Mouse (Mus musculus) retina, adult 2 months (tissue): Measurements from ENCODE around the gene Uncx.

Experiments used
- DNase-seq: peaks from one replicate; pipeline ENCODE4 v3.0.0-alpha.2; 2012; ENCODE audit warnings: low read depth, low spot score

Uncx gene

DNA sequence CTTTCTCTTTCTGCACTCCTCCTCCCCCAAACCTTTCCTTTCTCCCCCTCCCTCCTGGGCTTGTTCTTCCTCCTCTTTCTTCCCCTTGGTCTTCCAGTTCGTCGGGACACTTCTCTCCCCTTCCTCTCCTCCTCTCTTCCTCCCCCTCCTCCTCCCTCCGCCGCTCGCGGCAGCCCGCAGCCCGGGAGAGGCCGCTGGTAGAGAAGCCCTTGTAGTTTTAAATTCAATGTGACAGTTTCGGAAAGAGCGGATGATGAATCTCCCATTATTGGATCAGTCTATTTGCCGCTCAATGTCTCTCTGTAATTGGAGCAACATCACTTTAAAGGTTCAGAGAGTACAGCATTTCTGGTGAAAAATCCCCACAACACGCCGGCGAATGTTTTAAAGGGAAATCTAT is at the start of gene Uncx:
Gene Uncx, plus strand, starts transcription at position 281 of the 400 bp plus-strand sequence.
- no peak for DNase-seq

DNA sequence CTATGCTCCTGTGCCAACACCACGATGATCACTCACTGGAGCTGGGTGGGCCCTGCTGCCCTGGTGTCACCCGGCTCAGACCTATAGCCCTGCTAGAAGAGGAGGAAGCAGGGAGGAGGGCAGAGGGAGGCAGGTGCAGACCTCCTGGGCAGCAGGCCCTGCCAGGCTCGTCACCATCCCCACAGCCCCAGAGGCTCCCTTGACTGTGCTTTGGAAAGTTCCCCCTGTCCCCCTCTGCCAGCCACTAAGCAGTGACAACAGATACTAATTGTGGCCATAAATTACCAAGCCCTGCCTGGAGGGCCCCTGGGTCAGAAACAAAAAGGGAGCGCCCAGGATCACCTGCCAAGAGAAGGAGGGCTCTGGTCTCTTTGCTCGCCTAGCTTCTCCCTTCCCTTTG is 49.6 kb upstream of the Uncx start:
- no peak for DNase-seq

DNA sequence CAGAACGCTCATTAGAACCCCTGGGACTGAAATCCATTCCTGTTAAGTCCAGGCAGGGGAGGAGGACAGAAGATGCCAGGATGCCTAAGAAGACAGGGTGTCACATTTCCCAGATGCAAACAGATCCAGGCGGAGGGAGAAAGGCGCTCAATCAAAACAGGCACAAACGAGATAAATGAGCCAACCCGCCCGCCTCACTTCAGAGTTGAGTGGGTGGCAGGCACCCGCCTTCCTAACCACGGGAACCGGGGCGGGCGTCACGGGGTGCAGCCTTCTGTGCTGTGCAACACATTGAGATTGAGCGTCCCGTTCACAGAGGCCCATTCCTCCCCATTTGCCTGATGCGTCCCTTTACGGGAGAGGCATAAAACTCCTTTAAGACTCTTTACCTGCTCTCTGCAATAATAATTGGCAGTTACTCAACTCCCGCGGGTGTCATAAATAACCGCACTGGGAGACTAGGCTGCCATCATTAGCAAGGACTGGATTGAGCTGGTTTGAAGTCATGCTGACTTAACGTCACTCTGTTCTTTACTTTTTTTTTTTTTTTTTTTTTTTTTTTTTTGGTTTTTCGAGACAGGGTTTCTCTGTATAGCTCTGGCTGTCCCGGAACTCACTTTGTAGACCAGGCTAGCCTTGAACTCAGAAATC is 48.1 kb upstream of the Uncx start:
- no peak for DNase-seq

DNA sequence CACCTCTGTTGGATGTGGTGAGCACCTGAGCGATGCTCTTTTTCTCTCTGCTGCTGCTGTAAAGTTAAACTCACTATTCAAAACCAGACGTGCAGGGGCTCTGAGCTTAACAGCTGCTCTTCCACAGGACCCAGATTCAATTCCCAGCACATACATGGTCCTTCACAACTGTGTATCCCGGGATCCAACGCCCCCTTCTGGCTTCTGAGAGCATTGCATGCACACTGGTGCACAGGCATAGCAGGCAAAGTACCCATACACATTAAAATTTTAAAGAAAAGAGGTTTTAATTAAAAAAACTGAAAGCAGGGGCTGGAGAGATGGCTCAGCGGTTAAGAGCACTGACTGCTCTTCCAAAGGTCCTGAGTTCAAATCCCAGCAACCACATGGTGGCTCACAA is 46.4 kb upstream of the Uncx start:
- DNase-seq = no peak

DNA sequence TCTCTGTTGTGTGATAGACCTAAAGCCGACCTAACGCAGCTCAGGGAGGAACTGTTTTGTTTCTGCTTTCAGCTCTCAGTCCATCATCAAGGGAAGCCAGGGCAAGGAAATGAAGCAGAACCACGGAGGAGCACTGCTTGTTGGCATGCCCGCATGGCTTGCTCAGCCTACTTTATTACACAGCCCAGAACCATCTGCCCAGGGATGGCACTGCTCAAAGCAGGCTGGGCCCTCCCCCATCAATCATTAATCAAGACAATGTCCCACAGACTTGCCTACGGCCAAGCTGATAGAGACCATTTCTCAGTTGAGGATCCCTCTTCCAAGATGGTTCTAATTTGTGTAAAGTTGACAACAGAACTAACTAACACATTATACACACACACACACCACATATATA is 44.5 kb upstream of the Uncx start:
- DNase-seq = no peak

DNA sequence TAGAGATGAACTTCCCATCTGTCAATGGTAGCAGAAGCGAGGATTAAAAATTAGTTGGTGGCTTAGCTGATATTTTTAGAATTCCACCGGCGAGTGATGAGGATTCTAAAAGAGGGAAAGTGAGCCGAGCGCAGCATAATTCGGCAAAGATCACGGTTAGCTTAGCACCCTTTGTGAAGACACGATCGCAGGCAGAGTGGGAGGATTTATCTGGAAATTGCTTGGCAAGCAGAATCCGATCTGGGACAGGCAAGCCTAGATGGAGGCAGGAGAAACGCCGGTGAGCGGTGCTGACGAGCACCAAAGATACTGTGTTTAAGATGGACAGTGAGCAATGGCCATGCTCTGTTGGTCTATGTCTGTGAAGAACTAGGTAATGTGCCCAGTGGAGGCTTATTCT is 41.0 kb upstream of the Uncx start:
- peak; percentile 20 for DNase-seq

DNA sequence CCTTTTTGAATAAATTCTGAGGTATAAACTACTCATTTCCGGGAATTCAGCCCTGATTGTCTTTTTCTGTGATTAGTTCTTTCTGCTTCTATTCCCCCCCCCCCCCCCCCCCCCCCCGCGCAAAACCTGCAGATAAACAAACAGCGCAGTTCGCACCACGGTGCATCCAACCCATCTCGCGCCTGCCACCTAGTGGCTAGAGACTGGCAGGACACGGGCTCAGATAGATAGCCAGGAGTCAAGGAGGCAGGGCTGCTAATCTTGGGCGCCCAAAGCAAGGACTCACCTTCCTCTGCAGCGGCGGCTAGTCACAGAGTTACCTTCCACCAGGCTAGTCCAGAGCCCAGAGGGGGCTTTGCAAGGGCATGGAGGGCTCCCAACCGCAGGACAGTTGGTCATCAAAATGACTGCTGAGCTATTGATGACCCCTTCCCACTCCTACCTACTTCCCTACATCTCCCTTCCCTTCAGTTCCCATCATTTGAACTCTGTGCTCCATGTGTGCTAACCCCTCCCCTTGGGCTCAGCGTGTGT is 38.2 kb upstream of the Uncx start:
- DNase-seq = peak; percentile 67

DNA sequence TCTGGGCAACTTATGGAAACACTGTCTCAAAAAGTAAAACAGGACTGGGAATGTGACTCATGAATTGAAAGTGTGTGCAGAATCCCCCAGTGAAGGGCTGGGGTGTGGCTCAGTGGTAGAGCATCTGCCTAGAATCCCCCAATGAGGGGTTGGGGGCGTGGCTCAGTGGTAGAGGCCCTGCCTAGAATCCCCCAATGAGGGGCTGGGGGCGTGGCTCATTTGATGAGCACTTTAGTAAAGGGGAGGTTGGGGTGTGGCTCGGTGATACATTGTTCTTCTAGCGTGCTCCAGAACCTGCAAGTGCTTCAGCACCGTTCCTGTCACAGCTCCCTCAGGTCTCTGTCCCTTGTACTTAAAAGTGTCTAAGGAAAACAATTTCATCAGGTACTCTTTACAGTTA is 37.1 kb upstream of the Uncx start:
- DNase-seq = no peak

DNA sequence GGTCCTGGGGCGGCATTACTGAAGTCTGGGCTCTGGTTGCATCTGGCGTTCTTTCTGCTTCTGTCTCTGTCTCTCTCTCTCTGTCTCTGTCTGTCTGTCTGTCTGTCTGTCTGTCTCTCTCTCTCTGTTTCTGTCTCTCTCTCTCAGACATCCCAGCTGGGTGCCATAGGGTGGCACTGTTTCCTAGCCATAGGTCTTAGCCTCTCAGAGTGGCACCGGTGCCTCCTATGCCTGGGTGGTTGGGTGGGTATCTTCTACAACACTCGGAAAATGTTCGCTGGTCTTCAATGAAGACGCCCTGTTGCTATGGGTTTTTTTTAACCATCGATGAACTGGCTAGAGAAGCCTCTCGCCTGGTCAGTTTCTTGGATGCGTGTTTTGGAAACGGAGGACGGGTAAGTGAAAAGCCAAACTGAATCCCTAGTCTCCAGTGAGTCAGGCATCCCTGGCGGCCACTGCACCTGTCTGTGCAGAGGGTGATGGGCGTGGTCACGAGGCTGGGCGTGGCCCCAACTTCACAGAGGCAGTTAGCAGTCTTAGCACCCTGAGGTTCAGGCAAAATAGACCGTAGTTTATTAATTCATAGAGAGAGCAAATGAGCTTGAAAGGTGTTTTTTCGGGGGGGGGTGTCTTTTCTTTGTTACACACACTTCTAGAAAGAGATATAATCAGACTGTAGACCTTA is 32.5 kb upstream of the Uncx start:
- DNase-seq = no peak

DNA sequence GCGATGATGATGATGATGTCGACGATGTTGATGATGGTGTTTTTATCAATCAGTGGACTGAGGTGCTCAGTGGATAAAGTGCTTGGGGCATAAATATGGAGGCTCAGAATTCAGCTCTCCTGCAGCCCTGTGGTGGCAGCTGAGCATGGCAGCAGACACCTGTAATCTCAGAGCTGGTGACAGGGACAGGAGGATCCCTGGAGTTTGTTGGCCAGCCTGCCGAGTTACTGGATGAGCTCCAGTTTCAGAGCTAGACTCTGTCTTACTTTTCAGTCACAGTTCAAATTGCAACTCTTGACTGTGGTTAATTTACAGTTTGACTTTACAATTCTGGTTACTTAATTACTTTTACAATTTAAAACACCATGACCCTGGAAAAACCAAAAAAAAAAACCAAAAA is 31.1 kb upstream of the Uncx start:
- DNase-seq = no peak

DNA sequence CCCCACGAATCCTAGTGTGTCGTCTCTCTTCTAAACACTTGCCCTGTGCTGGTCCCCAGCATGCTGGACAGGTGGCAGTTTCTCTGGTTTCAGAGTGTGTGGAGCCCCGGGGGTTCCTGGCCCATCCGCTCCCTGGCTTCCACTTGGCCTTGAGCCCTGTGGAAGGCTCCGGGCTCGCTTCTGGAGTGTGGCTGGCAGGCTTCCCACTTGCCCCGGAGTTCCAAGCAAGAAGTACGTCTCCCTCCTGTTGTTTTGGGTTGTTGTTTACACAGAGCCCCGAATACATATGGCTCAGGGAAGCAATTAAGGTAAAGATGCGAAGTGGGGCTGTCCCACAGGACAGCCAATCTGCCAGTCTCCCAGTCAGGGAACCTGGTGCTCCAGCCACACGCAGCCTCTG is 27.0 kb upstream of the Uncx start:
- no peak for DNase-seq

DNA sequence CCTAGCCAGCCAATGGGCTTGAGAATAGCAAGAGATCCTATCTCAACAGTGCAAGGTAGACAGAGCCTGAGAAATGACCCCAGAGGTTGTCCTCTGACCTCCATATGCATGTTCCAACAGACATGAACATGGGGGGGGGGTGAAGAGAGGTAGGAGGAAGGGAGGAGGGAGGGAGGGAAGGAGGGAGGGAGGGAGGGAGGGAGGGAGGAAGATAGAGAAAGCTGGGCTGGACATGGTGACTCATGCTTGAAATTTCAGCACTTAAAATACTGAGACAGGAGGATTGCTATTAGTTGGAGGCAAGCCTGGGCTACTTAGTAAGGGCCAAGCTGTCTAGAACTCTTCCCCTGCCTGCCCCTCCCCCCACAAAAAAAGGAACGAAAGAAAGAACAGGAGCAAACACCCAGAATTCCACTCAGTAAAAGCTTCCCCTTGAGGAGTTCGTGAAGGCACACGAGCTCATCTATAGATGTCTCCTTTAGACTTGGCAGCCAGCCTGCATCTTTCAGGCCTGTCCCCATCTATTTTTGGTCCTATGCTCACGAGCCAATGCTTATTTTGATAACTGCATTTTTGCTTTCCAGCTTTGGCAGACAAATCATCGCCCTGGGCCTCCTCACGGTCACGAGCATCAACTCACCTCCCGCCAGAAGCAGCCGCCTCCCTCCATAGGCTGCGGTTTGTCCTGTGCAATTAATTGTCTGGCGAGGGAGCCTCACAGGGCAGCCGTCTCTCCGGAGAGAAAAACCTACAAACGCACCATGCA is 23.0 kb upstream of the Uncx start:
- DNase-seq = no peak

DNA sequence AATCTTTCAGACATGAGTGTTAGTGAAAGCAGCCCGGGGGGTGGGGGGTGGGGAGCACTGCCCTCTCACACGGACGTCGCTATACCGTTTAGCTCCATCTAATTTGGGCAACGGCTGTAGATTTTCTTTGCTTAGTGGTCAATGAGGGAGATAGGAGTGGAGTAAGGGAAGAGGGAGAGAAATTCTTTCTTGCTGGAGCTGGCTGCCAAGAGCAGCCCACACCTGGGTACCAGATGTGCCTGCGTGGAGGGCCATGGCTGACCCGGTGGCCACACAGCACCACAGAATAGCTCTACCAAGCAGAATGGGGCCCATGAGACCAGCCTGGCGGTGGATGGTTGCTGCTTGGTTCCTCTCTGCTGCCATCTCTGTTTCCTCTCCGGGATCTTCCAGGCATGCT is 21.3 kb upstream of the Uncx start:
- DNase-seq = no peak

DNA sequence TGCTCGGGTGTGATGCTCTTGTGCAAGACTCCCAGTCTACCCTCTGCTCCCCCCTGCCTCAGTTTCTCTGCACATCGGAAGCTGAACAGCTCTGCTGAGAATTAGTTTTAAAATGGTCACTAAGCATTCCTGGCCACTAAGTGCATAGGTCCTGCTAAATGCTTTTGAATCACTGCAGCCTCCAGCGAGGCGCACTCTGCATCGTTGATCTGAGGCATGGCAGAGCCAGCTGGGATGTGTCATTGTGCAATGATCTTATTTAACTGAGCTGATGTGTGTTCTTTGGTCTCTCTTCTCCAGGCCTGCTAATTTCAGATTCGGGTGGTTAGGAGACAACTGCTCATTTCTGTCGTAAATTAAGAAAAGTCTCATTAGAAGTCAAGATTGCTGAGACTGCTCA is 14.4 kb upstream of the Uncx start:
- DNase-seq = no peak

DNA sequence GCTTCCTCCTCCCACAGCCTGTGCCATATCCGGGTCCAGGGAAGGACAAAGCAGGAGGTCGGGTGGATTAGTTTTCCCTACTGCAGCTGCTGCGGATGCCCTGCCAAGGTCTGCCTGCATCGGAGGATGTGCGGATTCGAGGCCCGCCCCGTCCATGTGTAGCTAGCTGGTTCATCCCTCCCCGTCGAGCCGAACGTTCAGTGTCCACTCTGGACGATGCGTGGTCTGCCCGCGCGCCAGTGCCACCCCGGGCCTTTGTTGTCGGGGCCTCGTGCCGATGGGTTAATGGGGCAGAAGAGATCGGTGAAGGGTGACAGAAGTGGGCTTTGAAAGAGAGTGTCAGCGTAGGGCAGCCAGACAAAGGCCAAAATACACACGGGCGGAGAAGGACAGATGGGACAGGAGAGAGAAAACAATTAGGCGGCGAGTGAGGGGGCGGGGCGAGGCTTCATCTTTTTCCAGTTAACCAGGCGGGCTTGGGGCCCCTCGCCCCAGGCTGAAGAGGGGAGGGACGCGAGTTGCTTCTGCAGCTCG is 7.8 kb upstream of the Uncx start:
- DNase-seq = no peak

DNA sequence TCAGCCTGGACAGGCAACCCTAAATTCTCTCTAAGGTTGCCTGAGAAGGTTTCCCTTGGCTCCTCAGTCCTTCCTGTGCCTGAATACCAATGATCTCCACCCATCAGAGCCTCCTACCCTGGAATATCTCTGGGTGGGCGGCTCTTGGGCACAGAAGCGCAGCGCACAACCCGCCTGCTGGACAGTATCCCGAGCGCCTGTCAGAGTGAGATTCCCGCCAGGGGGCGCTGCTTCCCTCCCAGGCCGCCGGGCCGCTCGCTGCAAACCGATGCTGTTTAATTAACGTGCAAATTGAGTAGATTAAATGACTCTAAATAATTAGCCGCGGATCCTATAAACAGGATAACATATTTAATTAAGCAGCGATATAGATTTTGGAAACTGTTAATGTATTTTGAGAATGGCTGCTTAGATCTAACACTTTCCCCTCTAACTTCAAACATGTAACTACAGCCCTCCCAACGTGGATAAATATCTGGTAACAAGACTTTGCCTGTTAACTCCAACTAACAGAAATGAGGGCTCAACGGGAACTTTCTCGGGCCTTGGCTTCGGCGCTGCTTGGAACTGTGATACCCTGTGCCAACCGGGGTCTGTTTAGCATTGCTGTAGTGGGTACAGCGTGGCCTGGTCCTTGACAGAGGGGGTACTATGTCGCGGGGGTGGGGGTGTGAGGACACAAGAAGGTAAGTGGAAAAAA is 6.9 kb upstream of the Uncx start:
- DNase-seq = peak; percentile 40

DNA sequence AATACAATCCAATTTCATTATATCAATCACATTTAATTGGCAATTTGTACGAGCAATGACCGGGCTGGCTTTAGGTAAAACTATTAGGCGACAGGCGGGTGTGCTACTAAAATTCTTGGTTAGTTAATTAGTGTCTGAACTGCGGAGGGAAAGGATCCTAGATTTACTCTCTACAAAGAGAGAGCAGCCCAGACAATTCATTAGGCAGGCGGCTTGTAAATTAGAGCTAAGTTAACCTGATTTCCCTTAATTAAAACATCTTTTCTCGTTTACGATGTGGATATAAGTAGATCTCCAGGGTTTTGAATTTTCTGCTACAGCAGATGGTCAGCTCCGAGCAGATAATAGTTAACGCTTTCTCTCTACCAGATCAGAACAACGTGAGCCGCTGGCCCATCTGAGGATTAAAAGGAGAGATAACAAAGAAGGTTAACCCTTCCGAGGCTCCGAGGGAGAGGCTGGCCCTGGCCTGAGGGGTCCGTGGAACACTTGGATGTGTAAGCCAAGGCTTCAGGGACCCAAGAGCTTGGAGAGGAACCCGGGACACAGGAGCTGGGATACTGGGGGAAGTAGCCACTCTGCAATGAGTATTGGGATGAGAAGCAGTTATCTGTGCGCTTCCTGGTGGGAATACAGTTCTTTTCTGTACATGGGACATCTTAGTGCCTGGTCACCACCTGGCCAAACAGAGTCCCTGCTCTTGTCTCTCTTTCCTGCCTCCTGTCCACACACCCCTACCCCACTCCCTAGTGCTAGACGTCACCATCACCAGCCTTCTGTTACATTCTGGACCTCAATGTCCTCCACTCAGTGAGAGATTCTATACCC is 6.2 kb upstream of the Uncx start:
- no peak for DNase-seq

DNA sequence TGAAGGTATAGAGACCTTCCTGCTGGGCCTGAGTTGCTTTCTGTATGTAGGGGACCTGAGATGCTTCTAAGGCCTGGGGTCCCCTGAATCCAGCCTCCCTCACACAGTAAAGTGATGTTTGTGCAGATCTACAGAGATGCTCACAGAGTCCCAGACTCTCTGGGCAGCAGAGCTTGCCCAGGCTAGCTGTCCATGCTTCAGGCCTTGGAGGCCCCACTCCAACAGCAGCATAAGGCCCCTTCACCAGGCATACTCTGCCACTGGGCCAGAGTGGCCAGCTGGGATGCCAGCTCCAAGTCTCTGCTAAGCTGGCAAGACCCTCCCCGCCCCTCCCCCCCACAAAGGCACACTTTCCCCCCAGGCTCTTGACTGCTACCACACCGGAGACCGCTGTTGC is 5.6 kb upstream of the Uncx start:
- DNase-seq = no peak

DNA sequence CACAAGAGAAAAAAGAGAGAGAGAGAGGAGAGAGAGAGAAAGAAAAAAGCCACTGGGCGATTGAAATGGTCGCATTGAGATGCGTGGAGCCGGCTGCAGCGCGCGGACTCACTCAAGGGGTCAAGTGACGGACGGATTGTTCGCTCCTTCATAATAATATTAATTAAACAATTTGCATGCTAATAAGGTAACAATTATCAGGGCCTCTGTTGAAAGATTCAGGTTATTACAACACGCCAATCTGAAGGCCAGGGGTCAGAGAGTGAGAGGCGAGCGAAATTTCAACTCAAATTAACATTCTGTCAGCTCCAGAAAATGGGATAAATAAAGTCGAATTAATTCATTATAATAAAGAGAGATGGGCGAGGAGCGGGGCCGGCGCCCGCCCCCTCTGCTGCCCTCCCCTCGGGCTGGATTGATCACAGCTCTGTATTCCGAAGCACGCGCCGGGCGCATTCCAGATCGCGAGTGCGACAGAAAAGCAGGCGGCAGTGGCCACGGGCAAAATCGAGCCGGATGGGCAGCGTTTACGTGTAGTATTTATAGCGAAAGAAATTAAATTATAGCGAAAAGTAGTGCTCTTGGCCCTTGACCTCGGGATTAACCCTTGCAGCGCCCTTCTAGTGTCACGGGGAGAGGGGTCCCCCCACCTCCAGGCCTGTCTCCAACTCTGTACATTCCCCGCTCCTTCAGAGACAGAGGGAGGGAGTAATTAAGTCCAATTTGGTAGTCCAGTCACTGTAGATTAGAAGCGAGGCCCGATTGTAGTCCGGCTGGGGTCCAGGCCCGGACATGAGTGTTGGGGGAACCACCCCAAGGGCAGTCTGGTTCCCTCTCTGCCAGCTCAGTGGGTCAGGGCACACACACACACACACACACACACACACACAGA is 1.9 kb upstream of the Uncx start:
- DNase-seq = no peak

DNA sequence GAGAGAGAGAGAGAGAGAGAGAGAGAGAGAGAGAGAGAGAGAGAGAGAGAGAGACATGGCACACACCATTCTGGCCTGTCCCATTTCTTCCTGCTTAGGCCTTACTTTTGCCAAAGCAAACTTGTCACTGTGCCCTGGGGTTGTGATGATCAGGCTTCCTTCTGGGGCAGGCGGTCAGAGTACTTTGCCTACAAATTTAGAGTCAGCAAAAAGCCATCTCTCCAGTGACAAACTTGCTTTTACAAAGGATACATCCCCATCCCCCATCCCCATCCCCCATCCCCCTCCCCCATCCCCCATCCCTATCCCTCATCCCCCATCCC is 1.3 kb upstream of the Uncx start:
- no peak for DNase-seq
